Mouse (Mus musculus) inflammation-experienced regulatory T-cells (primary cell): ENCODE data around the gene Lcn9. TPM values are rescaled to one million over a fixed set of nuclear protein-coding genes. Genes with fewer than 3 reads are reported as not detected.

ENCODE experiments used
- polyA plus RNA-seq, 2 experiments: library from polyadenylated mRNA; unstranded; fragments of 100-300 nt; shearing (Covaris generic); gene quantifications; one replicate each; pipeline ENCODE4 v1.2.1; 2017

Lcn9 gene
- not detected for polyA plus RNA-seq

GRCm38 (mm10) chr2:25822806-25823205 is at the start of gene Lcn9:
TSS of gene Lcn9 (plus strand) at chr2:25823153.

DNA sequence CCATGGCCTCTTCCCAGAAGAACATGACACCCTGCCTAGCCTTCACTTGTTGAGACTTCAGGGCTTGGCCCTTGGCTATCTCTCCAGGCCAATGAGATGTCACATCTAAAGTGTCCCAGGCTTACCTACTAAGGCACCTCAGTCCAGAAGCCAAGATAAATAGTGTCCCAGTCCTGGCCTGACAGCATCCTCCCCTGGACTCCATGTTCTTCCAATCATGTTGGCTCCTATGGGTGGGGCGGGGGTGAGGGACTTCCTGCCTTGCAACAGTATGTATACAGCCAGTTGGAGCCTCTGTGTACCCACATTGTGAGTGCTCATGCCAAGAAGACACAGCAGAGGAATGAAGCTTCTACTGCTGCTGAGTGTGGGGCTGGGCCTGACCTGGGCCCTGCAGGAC is 46.2 kb upstream of the Lcn9 start, which contains the start of gene Lcn11:
Gene Lcn11, plus strand, starts transcription at position 301 of the 400 bp plus-strand sequence.

GRCm38 (mm10) chr2:25781957-25782356 is 41.0 kb upstream of the Lcn9 start, which contains the start of gene Gm13539:
TSS of gene Gm13539 (plus strand) at chr2:25782257.

DNA sequence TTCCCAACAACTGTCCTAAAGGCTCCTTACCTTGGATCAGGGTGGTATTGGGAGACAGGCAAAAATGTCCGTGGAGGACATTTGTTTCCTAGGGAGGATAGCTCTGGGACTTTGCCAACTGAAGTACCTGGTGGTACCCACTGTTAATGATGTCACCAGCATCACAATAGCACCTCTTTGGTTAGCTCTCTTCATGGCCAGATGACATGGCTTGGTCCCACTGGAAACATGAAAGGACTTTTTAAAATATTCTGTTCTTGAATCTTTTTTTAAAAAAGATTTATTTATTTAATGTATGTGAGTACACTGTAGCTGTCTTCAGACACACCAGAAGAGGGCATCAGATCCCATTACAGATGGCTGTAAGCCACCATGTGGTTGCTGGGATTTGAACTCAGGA is 7.2 kb upstream of the Lcn9 start, which contains the start of gene Glt6d1:
Gene Glt6d1, minus strand, starts transcription at position 101 of the 400 bp plus-strand sequence.

GRCm38 (mm10) chr2:25847226-25847625 is 24.3 kb downstream of the Lcn9 start, which contains the start of gene Sohlh1:
TSS of gene Sohlh1 (minus strand) at chr2:25847248.

GRCm38 (mm10) chr2:25863337-25864131 is 40.6 kb downstream of the Lcn9 start, which contains the start of gene Kcnt1:
TSS of gene Kcnt1 (plus strand) at chr2:25863734.

Other genes with a start within 250 kb of the Lcn9 start
- 1 to 10 TPM in 1 of 2 experiments, under 1 TPM in 1; 0.58 to 1.6 TPM for gene Mamdc4, start 248.3 kb upstream of the Lcn9 start, polyA plus RNA-seq
- 10 to 100 TPM; 53.8 to 59.8 TPM for gene Phpt1, start 247.9 kb upstream of the Lcn9 start, polyA plus RNA-seq
- 1 to 10 TPM in 1 of 2 experiments, under 1 TPM in 1; 0.93 to 1.2 TPM for gene Ajm1, start 241.4 kb upstream of the Lcn9 start, polyA plus RNA-seq
- 10 to 100 TPM; 41.1 to 47.1 TPM for gene Rabl6, start 214.6 kb upstream of the Lcn9 start, polyA plus RNA-seq
- gene Ccdc183, start 205.5 kb upstream of the Lcn9 start, polyA plus RNA-seq: not detected
- 1 to 10 TPM; 4.1 TPM for gene Tmem141, start 201.1 kb upstream of the Lcn9 start, polyA plus RNA-seq
- 10 to 100 TPM in 1 of 2 experiments, not detected in 1; 18.1 TPM for gene Fcna, start 195.1 kb upstream of the Lcn9 start, polyA plus RNA-seq
- gene Lcn8, start 170.0 kb upstream of the Lcn9 start, polyA plus RNA-seq: not detected
- not detected for gene Lcn5, start 165.2 kb upstream of the Lcn9 start, polyA plus RNA-seq
- gene Lcn6, start 146.4 kb upstream of the Lcn9 start, polyA plus RNA-seq: under 1 TPM in 1 of 2 experiments, not detected in 1; 0.33 TPM
- 1 to 10 TPM in 1 of 2 experiments, not detected in 1; 1.0 TPM for gene Lcn10, start 140.4 kb upstream of the Lcn9 start, polyA plus RNA-seq
- 1 to 10 TPM in 1 of 2 experiments, not detected in 1; 1.3 TPM for gene Obp2a, start 123.1 kb upstream of the Lcn9 start, polyA plus RNA-seq
- gene Bmyc, start 116.4 kb upstream of the Lcn9 start, polyA plus RNA-seq: 100 to 1,000 TPM in 1 of 2 experiments, 10 to 100 TPM in 1; 88.1 to 160 TPM
- gene Obp2b, start 86.1 kb upstream of the Lcn9 start, polyA plus RNA-seq: not detected
- not detected for gene Lcn3, start 57.6 kb upstream of the Lcn9 start, polyA plus RNA-seq
- gene Lcn11, start 46.1 kb upstream of the Lcn9 start, polyA plus RNA-seq: under 1 TPM in 1 of 2 experiments, not detected in 1; 0.45 TPM
- gene Gm13539, start 40.9 kb upstream of the Lcn9 start, polyA plus RNA-seq: not detected
- under 1 TPM in 1 of 2 experiments, not detected in 1; 0.53 TPM for gene Glt6d1, start 7.3 kb upstream of the Lcn9 start, polyA plus RNA-seq
- gene Sohlh1, start 24.1 kb downstream of the Lcn9 start, polyA plus RNA-seq: 1 to 10 TPM in 1 of 2 experiments, under 1 TPM in 1; 0.51 to 1.3 TPM
- 1 to 10 TPM in 1 of 2 experiments, under 1 TPM in 1; 0.45 to 1.6 TPM for gene Kcnt1, start 40.6 kb downstream of the Lcn9 start, polyA plus RNA-seq
- gene Camsap1, start 160.1 kb downstream of the Lcn9 start, polyA plus RNA-seq: 10 to 100 TPM; 19.8 to 28.8 TPM
- gene Ubac1, start 198.6 kb downstream of the Lcn9 start, polyA plus RNA-seq: 10 to 100 TPM; 61.7 to 90.7 TPM